Mouse (Mus musculus): Measurements from ENCODE around the gene Cpsf7. TPM values are rescaled to one million over a fixed set of nuclear protein-coding genes. Genes with fewer than 3 reads are reported as not detected.

Gene Cpsf7
- polyA plus RNA-seq, 2 experiments: 50.4 to 102 TPM

DNA sequence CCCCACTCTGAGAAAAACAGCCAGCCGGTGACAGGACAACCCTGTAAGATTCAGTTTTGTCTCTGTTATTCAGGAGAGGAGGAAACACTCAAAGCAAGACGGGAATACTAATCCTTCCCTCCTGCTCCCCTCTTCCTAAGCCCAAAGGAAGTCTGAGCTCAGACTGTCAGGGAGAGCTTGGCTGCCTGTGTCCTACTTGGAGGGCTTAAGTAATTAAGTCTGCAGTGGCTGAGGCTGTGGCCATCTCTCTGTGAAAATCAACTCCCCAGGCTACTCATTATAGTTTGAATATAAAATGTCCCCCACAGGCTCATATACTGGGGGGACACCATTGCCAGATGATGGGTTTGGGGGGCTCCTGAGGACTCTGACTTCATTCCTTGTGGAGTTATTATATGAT is 28.1 kb upstream of the Cpsf7 start:
- no peak overlapping the region for H3K4me3 ChIP-seq (replicated peaks; ENCODE audit: low read length)
- H3K27me3 ChIP-seq (ENCODE audit: control insufficient read depth, insufficient read depth, low read length): no peaks in the 10 kb centered on the region
- no peak for TF ChIP-seq POLR2A (IDR thresholded peaks at IDR 0.05; ENCODE audit: borderline replicate concordance, extremely low read depth, insufficient read depth, insufficient read length)
- no peak overlapping the region for H3K27ac ChIP-seq (replicated peaks; ENCODE audit: low read depth, low read length)
- no peak for DNase-seq (ENCODE audit: low spot score)
- no peaks in the 10 kb centered on the region for H3K9me3 ChIP-seq (ENCODE audit: control insufficient read depth, low read length)
- H3K36me3 ChIP-seq (ENCODE audit: control insufficient read depth, insufficient read depth, low read length): peaks cover 24% of the 10 kb centered on the region
- H3K4me1 ChIP-seq (ENCODE audit: control insufficient read depth, insufficient read depth, low read length): no peaks in the 10 kb centered on the region
- 59% methylated on average over 2 of the region's 2 CpGs for WGBS
- no peak for ATAC-seq (ENCODE audit: low FRiP score, low read depth)
- no peak overlapping the region for H3K9ac ChIP-seq (ENCODE audit: low read depth, low read length, severe bottlenecking)
- H3K4me2 ChIP-seq (replicated peaks; ENCODE audit: low read depth, low read length, severe bottlenecking): no peak overlapping the region

DNA sequence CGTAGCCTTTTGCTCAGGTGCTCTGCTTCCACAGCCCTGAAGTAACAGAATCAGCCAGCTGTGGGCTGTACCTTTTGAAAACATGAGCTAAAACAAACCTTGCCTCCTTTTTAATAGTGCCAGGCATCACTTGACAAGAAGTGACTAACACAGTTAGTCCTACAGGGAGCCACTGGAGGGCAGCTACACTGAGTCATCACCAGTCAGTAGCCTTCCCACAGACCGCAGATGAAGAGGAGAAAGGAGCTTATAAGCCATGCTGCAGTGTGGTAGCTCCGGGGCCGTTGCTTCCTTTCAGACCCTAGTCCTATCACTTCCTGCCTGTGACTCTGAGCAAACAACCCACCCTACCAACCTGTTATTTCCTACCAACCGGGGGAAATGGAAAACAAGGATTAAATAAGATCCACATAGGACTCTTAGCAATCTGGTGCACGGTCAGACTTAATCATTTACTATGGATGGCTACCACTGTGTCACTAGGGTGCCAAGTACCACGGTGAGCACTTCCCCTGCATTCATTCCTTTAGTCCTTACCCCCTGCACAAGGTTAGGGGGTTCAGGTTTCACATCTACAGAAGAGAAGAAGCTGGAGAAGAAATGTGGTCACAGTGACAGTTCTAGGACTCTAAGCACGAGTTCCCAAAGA is 27.4 kb upstream of the Cpsf7 start:
- Histone ChIP-seq H3K4me2 (replicated peaks; ENCODE audit: low read depth, low read length, severe bottlenecking) (no peak overlapping the region), H3K4me3 (replicated peaks; ENCODE audit: low read length) (no peak overlapping the region), H3K9ac (ENCODE audit: low read depth, low read length, severe bottlenecking) (no peak overlapping the region), H3K9me3 (ENCODE audit: control insufficient read depth, low read length) (no peaks in the 10 kb centered on the region), H3K27ac (replicated peaks; ENCODE audit: low read depth, low read length) (no peak overlapping the region), H3K4me1 (ENCODE audit: control insufficient read depth, insufficient read depth, low read length) (no peaks in the 10 kb centered on the region), H3K36me3 (ENCODE audit: control insufficient read depth, insufficient read depth, low read length) (peaks cover 25% of the 10 kb centered on the region), H3K27me3 (ENCODE audit: control insufficient read depth, insufficient read depth, low read length) (no peaks in the 10 kb centered on the region)
- ATAC-seq (ENCODE audit: low FRiP score, low read depth) (no peak), DNase-seq (ENCODE audit: low spot score) (no peak)
- WGBS: 57% methylated on average over 8 of the region's 8 CpGs
- TF ChIP-seq POLR2A (IDR thresholded peaks at IDR 0.05; ENCODE audit: borderline replicate concordance, extremely low read depth, insufficient read depth, insufficient read length): no peak

DNA sequence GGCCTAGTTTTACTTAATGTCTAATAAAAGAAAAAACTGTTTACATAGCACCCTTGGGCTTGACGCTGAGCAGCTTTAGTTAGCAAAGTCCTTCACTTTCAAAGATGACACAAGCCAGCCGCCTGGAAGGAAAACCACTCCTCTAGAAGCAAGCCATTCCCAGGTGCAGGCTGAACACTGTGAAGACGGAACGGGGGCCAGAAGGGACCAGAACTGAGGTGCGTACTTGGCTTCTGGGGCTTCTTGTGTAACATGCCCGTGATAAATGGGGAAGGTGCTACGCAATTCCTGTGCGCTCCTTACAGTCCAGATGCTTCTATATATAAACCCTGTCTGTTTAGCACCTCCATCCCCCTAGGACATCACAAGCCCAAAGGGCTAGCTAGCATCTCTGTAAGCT is 24.5 kb upstream of the Cpsf7 start:
- Histone ChIP-seq H3K9me3 (ENCODE audit: control insufficient read depth, low read length) (no peaks in the 10 kb centered on the region), H3K4me2 (replicated peaks; ENCODE audit: low read depth, low read length, severe bottlenecking) (no peak overlapping the region), H3K4me3 (replicated peaks; ENCODE audit: low read length) (no peak overlapping the region), H3K36me3 (ENCODE audit: control insufficient read depth, insufficient read depth, low read length) (peaks cover 40% of the 10 kb centered on the region), H3K27ac (replicated peaks; ENCODE audit: low read depth, low read length) (no peak overlapping the region), H3K9ac (ENCODE audit: low read depth, low read length, severe bottlenecking) (no peak overlapping the region), H3K4me1 (ENCODE audit: control insufficient read depth, insufficient read depth, low read length) (no peaks in the 10 kb centered on the region), H3K27me3 (ENCODE audit: control insufficient read depth, insufficient read depth, low read length) (no peaks in the 10 kb centered on the region)
- DNase-seq (ENCODE audit: low spot score): no peak
- TF ChIP-seq POLR2A (IDR thresholded peaks at IDR 0.05; ENCODE audit: borderline replicate concordance, extremely low read depth, insufficient read depth, insufficient read length): no peak
- WGBS: 92% methylated on average over 8 of the region's 8 CpGs
- ATAC-seq (ENCODE audit: low FRiP score, low read depth): no peak

DNA sequence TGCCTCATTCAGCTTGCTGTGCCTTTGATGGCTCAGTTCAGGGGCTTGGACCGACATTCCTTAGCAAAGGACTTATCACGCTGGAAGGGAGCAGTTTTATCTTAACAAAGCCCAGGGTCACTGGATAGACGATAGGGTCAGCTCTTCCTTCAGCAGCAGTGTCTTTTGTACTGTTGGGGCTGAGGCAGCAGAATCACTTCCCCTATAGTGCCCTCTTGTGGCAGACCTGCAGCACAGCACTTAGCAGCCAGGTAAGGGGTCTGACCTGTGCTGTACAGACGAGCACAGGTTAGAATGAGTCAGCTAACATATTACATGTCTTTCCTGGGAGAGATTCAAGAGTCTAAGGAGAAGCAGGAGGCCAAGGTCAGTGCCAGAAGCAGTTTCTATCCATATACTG is 22.5 kb upstream of the Cpsf7 start:
- H3K4me3 ChIP-seq (replicated peaks; ENCODE audit: low read length): no peak overlapping the region
- no peaks in the 10 kb centered on the region for H3K27me3 ChIP-seq (ENCODE audit: control insufficient read depth, insufficient read depth, low read length)
- H3K4me2 ChIP-seq (replicated peaks; ENCODE audit: low read depth, low read length, severe bottlenecking): no peak overlapping the region
- no peaks in the 10 kb centered on the region for H3K4me1 ChIP-seq (ENCODE audit: control insufficient read depth, insufficient read depth, low read length)
- no peak overlapping the region for H3K27ac ChIP-seq (replicated peaks; ENCODE audit: low read depth, low read length)
- H3K9ac ChIP-seq (ENCODE audit: low read depth, low read length, severe bottlenecking): no peak overlapping the region
- DNase-seq (ENCODE audit: low spot score) (peak; percentile 21), ATAC-seq (ENCODE audit: low FRiP score, low read depth) (no peak)
- TF ChIP-seq POLR2A (IDR thresholded peaks at IDR 0.05; ENCODE audit: borderline replicate concordance, extremely low read depth, insufficient read depth, insufficient read length): no peak
- WGBS: 14% methylated on average over 4 of the region's 4 CpGs
- peaks cover 47% of the 10 kb centered on the region for H3K36me3 ChIP-seq (ENCODE audit: control insufficient read depth, insufficient read depth, low read length)
- no peaks in the 10 kb centered on the region for H3K9me3 ChIP-seq (ENCODE audit: control insufficient read depth, low read length)

- DNase-seq (ENCODE audit: low spot score): no peak
- H3K9me3 ChIP-seq (ENCODE audit: control insufficient read depth, low read length): no peaks in the 10 kb centered on the region
- no peaks in the 10 kb centered on the region for H3K27me3 ChIP-seq (ENCODE audit: control insufficient read depth, insufficient read depth, low read length)
- H3K9ac ChIP-seq (ENCODE audit: low read depth, low read length, severe bottlenecking): no peak overlapping the region
- no peaks in the 10 kb centered on the region for H3K4me1 ChIP-seq (ENCODE audit: control insufficient read depth, insufficient read depth, low read length)
- WGBS: 71% methylated on average over 6 of the region's 6 CpGs
- no peak overlapping the region for H3K27ac ChIP-seq (replicated peaks; ENCODE audit: low read depth, low read length)
- no peak for TF ChIP-seq POLR2A (IDR thresholded peaks at IDR 0.05; ENCODE audit: borderline replicate concordance, extremely low read depth, insufficient read depth, insufficient read length)
- ATAC-seq (ENCODE audit: low FRiP score, low read depth): no peak
- no peak overlapping the region for H3K4me3 ChIP-seq (replicated peaks; ENCODE audit: low read length)
- H3K4me2 ChIP-seq (replicated peaks; ENCODE audit: low read depth, low read length, severe bottlenecking): no peak overlapping the region
- H3K36me3 ChIP-seq (ENCODE audit: control insufficient read depth, insufficient read depth, low read length): peaks cover 44% of the 10 kb centered on the region
Measured at GRCm38 (mm10) chr19:10510759-10511330, 14.2 kb upstream of the Cpsf7 start.
